Mouse (Mus musculus) lung, adult 2 months (tissue): ENCODE results near the gene Fibin.

Experiments used
- CTCF ChIP-seq: fragments of 200-500 bp; IDR thresholded peaks from 2 replicates; pipeline ENCODE4 v1.5.1; 2011; ENCODE audit warnings: mild to moderate bottlenecking, low read length, control low read depth; ENCODE audit not compliant: insufficient read depth
- POLR2A ChIP-seq: fragments of 200-500 bp; IDR thresholded peaks from 2 replicates; pipeline ENCODE4 v1.6.1; 2011; ENCODE audit warnings: low read depth, mild to moderate bottlenecking, control low read depth, low read length, borderline replicate concordance; ENCODE audit errors: extremely low read depth

- TF ChIP-seq POLR2A (no peak), CTCF (no peak)
These were observed 45.8 kb upstream of the Fibin start for GRCm38 (mm10) chr2:110408757-110409156.
